In the genomic region with DNA sequence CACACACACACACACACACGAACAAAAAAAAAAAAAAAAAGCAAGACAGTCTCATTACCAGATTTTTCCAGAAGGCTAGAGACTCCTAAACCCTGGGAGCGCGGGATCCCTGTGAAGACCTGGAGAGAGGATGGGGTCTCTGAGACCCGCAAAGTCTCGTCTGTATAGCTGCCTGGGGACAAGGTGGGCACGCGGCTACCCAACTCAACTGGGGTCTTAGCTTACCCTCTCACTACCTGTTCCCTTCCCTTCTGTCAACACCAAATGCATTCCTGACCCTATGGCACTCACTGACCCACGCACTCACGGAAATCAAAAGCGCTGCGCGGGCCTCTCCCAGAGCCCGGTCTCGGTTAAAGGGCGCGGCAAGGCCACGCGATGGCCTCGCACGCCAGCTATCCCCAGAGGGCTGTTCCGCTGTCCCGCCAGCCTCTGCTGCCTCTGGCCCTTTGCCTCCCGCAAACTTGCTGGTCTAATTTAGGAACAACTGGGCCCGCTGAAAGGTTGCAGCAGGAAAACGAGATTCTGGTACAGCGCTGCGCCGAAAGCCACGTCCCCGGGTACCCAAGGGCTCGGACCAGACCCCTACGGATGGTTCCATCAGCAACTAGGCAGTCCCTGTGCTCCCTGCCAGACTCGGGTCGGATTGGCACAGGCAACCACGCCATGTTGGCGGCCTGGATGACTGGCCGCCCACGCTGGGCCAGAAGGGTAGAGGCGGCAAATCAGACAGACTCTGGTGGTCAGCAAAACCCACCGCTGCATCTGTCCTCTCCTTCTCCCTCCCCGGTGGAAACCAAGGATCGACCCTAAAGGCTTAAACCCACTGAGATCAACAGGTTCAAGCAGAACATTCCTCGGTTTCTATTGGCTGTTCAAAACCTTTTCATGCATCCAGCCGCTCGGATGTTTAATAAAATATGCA, we compare ENCODE assay signal across 9 mouse cellular contexts. TPM values are rescaled to one million over a fixed set of nuclear protein-coding genes. Genes with fewer than 3 reads are reported as not detected.
A peak's percentile ranks its signal among the peaks of the same experiment; 100 is the strongest.
DNase-seq lines count a peak whose midpoint lies in the region; ATAC-seq lines count a peak whose summit lies in the region.
"Had no signal": no experiment of that assay in that cellular context is flagged by ENCODE, and none has a peak within 500 bp of the region (broad histone marks: within the 10 kb centered on the region; RNA-seq: fewer than 3 reads in every experiment).

No protein-coding gene starts in this region.

- H3K9me3 ChIP-seq in neural tube, embryonic 13.5 days: no peaks in the 10 kb centered on the region

- H3K36me3 ChIP-seq in neural tube, embryonic 13.5 days: no peaks in the 10 kb centered on the region

- peaks cover 94% of the 10 kb centered on the region for H3K27me3 ChIP-seq in neural tube, embryonic 13.5 days

- H3K4me3 ChIP-seq in neural tube, embryonic 13.5 days: peak overlapping the region; percentile 43

- peak overlapping the region; percentile 38 for H3K9ac ChIP-seq in neural tube, embryonic 13.5 days

- peak; percentile 23 to 35 for DNase-seq in cerebellum, postnatal 14 days
- DNase-seq in cerebellum, adult 9-11 months: no peak
- DNase-seq in adrenal gland, adult 2 months: peak; percentile 45
- peak; percentile 30 for DNase-seq in forelimb bud, embryonic 11.5 days (ENCODE audit: low read depth, low spot score)
- peak; percentile 25 for DNase-seq in induced T-regulatory cell, adult 2 months (ENCODE audit: low read depth)
- no peak for DNase-seq in T-cell, adult 2 months (ENCODE audit: low spot score)

- ATAC-seq in neural tube, embryonic 13.5 days (ENCODE audit: low read depth): no peak
- ATAC-seq in megakaryocyte progenitor cell, adult 5-6 weeks (replicated peaks; ENCODE audit: poor library complexity): no peak

- under 1% methylated on average over 45 of the region's 45 CpGs for WGBS in neural tube, embryonic 13.5 days

- peaks cover 28% of the 10 kb centered on the region for H3K4me1 ChIP-seq in neural tube, embryonic 13.5 days (replicated peaks)

- peak overlapping the region; percentile 56; the same call in 1 of the 2 replicates for H3K27ac ChIP-seq in neural tube, embryonic 13.5 days (replicated peaks)

- peak overlapping the region; percentile 37 for H3K4me2 ChIP-seq in neural tube, embryonic 13.5 days

RNA-seq across cellular contexts. Expression of gene Rsrc1, which starts 2.5 kb away (rescaled TPM):
- total RNA-seq in adrenal gland, adult 2 months (2021): 10 to 100 TPM; 32.0 to 33.8 TPM
- 1.5 and 2.2 TPM in 2 replicates for polyA plus RNA-seq in adrenal gland, adult 2 months (2012; rRNA removed)
- 34.5 and 39.0 TPM in 2 replicates for polyA plus RNA-seq in neural tube, embryonic 13.5 days (2015; fragmentation: Nextera tagmentation; extraction: Ambion mirVana)
- 36.6 and 37.4 TPM in 2 replicates for total RNA-seq in megakaryocyte progenitor cell, adult 5-6 weeks (2015)
- total RNA-seq in megakaryocyte progenitor cell, adult 5-6 weeks (2017): 40.4 and 57.6 TPM in 2 replicates

RNA-seq across cellular contexts. Expression of gene Shox2, which starts 2.9 kb away (rescaled TPM):
- total RNA-seq in adrenal gland, adult 2 months (2021): 1 to 10 TPM; 1.3 to 1.7 TPM
- 1.2 and 2.9 TPM in 2 replicates for polyA plus RNA-seq in adrenal gland, adult 2 months (2012; rRNA removed)
- 18.6 and 18.9 TPM in 2 replicates for polyA plus RNA-seq in neural tube, embryonic 13.5 days (2015; fragmentation: Nextera tagmentation; extraction: Ambion mirVana)
- total RNA-seq in megakaryocyte progenitor cell, adult 5-6 weeks (2015): not detected in 2 replicates
- total RNA-seq in megakaryocyte progenitor cell, adult 5-6 weeks (2017): not detected in 2 replicates
- total RNA-seq: hematopoietic stem cell, adult 5-6 weeks had no signal

Comparison
In these comparisons a context has a peak if more than half of its experiments do, and no peak if none do; other contexts are left out.
1. DNase-seq: peak in cerebellum, postnatal 14 days (2 of 2), adrenal gland, adult 2 months (single experiment), forelimb bud, embryonic 11.5 days (single experiment) and induced T-regulatory cell, adult 2 months (single experiment); none in cerebellum, adult 9-11 months (single experiment) and T-cell, adult 2 months (single experiment).